10 mouse cellular contexts compared by ENCODE assay signal in the genomic region with DNA sequence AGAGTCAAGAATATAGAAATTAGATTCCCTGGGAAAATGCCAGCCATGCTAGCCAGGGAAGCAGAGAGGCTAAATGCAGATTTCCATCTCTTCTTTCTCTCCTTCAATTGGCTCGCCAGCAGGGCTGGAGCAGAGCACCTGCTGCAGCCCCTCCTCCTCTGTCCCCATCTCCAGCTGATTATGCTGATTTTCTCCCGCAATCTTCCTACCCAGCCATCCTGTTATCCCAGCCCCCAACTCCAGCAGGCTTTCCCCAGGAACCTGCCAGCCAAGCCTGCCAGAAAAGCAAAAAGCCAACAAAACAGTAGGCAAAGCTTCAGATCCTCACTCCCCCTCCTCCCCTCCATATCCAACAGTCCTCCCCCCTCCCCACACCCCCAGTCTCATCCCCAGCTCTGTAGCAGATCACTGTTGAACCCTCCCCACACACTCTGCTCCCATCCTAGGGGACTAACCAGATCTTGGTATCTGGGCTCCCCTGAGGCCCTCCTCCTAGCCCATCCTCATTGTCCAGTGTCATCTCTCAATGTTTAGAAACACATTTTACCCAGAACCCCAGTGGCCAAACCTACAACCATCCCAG. TPM values are rescaled to one million over a fixed set of nuclear protein-coding genes. Genes with fewer than 3 reads are reported as not detected.
A peak's percentile ranks its signal among the peaks of the same experiment; 100 is the strongest.
DNase-seq lines count a peak whose midpoint lies in the region; ATAC-seq and TF ChIP-seq lines count a peak whose summit lies in the region.
"Had no signal": no experiment of that assay in that cellular context is flagged by ENCODE, and none has a peak within 500 bp of the region (broad histone marks: within the 10 kb centered on the region; RNA-seq: fewer than 3 reads in every experiment).

No protein-coding gene starts in this region.

- DNase-seq in cerebellum, adult 9-11 months, result peak; percentile 33
- DNase-seq in cerebellum, adult 11-12 months, result no peak
- DNase-seq in forebrain, embryonic 14.5 days (ENCODE audit: low spot score), result peak; percentile 92
- DNase-seq in layer of hippocampus, adult 9-10 months (ENCODE audit: low spot score), result peak; percentile 18
- DNase-seq in liver, postnatal 0 days, result no peak
- no peak for DNase-seq in Muller cell, postnatal 12 days (ENCODE audit: inconsistent ontology term)
- no peak for DNase-seq in lung, postnatal 10 days
- DNase-seq: gastrocnemius, postnatal 14 days; lung, postnatal 4 days had no signal

- H3K4me2 ChIP-seq in forebrain, embryonic 14.5 days (ENCODE audit: low read length), result no peak overlapping the region
- no peak overlapping the region for H3K4me2 ChIP-seq in neural tube, embryonic 12.5 days (replicated peaks)
- no peak overlapping the region for H3K4me2 ChIP-seq in liver, postnatal 0 days (ENCODE audit: low read depth, low read length)

- 3% methylated on average over 2 of the region's 2 CpGs for WGBS in forebrain, embryonic 14.5 days
- WGBS in neural tube, embryonic 12.5 days, result 9% methylated on average over 2 of the region's 2 CpGs
- 58% methylated on average over 2 of the region's 2 CpGs for WGBS in liver, postnatal 0 days (ENCODE audit: insufficient replicate concordance)

- no peaks in the 10 kb centered on the region for H3K36me3 ChIP-seq in forebrain, embryonic 14.5 days (ENCODE audit: control insufficient read depth, insufficient read depth, low read length)
- no peaks in the 10 kb centered on the region for H3K36me3 ChIP-seq in neural tube, embryonic 12.5 days
- no peaks in the 10 kb centered on the region for H3K36me3 ChIP-seq in liver, postnatal 0 days (replicated peaks; ENCODE audit: insufficient read depth, low read length)

- ATAC-seq in forebrain, embryonic 14.5 days, result peak; percentile 99
- ATAC-seq in neural tube, embryonic 12.5 days (ENCODE audit: low FRiP score, low read depth), result peak; percentile 79; the same call in 1 of the 2 replicates
- ATAC-seq in liver, postnatal 0 days, result no peak

- TF ChIP-seq CTCF in liver, postnatal 0 days (IDR thresholded peaks at IDR 0.05; ENCODE audit: low read depth), result no peak

- H3K27me3 ChIP-seq in forebrain, embryonic 14.5 days (replicated peaks; ENCODE audit: control insufficient read depth, insufficient read depth, low read length), result no peaks in the 10 kb centered on the region
- H3K27me3 ChIP-seq in neural tube, embryonic 12.5 days (replicated peaks), result no peaks in the 10 kb centered on the region
- H3K27me3 ChIP-seq in liver, postnatal 0 days (ENCODE audit: insufficient read depth, low read length), result no peaks in the 10 kb centered on the region

- peaks cover 7% of the 10 kb centered on the region; the same call in 1 of the 2 replicates for H3K4me1 ChIP-seq in forebrain, embryonic 14.5 days (ENCODE audit: control insufficient read depth, insufficient read depth, low read length)
- H3K4me1 ChIP-seq in neural tube, embryonic 12.5 days, result no peaks in the 10 kb centered on the region; the same call in 1 of the 2 replicates
- H3K4me1 ChIP-seq in liver, postnatal 0 days (ENCODE audit: insufficient read depth), result no peaks in the 10 kb centered on the region

- no peak overlapping the region for H3K9ac ChIP-seq in forebrain, embryonic 14.5 days (ENCODE audit: low read length)
- H3K9ac ChIP-seq in neural tube, embryonic 12.5 days, result no peak overlapping the region
- no peak overlapping the region for H3K9ac ChIP-seq in liver, postnatal 0 days (replicated peaks)

- H3K27ac ChIP-seq in forebrain, embryonic 14.5 days (ENCODE audit: low read depth, low read length), result peak overlapping the region; percentile 68
- no peak overlapping the region for H3K27ac ChIP-seq in neural tube, embryonic 12.5 days
- no peak overlapping the region for H3K27ac ChIP-seq in liver, postnatal 0 days (ENCODE audit: low read depth)

- H3K4me3 ChIP-seq in forebrain, embryonic 14.5 days (ENCODE audit: low read depth, low read length), result no peak overlapping the region
- H3K4me3 ChIP-seq in neural tube, embryonic 12.5 days, result no peak overlapping the region
- H3K4me3 ChIP-seq in liver, postnatal 0 days (ENCODE audit: low read depth, low read length), result no peak overlapping the region

- no peak for TF ChIP-seq EP300 in liver, postnatal 0 days (IDR thresholded peaks at IDR 0.05; ENCODE audit: low read depth)

- no peaks in the 10 kb centered on the region for H3K9me3 ChIP-seq in forebrain, embryonic 14.5 days (replicated peaks; ENCODE audit: control insufficient read depth, low read length)
- no peaks in the 10 kb centered on the region for H3K9me3 ChIP-seq in neural tube, embryonic 12.5 days
- H3K9me3 ChIP-seq in liver, postnatal 0 days (ENCODE audit: low read length), result no peaks in the 10 kb centered on the region

RNA-seq across cellular contexts. Expression of a gene that starts 15.7 kb away (rescaled TPM):
- polyA plus RNA-seq in forebrain, embryonic 14.5 days (2014; fragmentation: Nextera tagmentation; extraction: Ambion mirVana), result 53.6 and 68.2 TPM in 2 replicates
- polyA plus RNA-seq in neural tube, embryonic 12.5 days (2016; fragmentation: Nextera tagmentation; extraction: Ambion mirVana), result 66.2 and 67.0 TPM in 2 replicates
- polyA plus RNA-seq in liver, postnatal 0 days (2015; fragmentation: Nextera tagmentation; extraction: Ambion mirVana), result 5.7 and 5.9 TPM in 2 replicates

Comparison
In these comparisons a context has a peak if more than half of its experiments do, and no peak if none do; other contexts are left out.
1. DNase-seq: peak in cerebellum, adult 9-11 months (single experiment), forebrain, embryonic 14.5 days (single experiment) and layer of hippocampus, adult 9-10 months (single experiment); none in cerebellum, adult 11-12 months (single experiment), liver, postnatal 0 days (single experiment), Muller cell, postnatal 12 days (single experiment) and lung, postnatal 10 days (single experiment).